Mouse (Mus musculus) ES-Bruce4 (cell line): ENCODE measurements around the gene Cacng7. TPM values are rescaled to one million over a fixed set of nuclear protein-coding genes. Genes with fewer than 3 reads are reported as not detected.

Experiments
- H3K27ac ChIP-seq: 2 replicates; pipeline ENCODE4 v1.5.1; 2012; ENCODE audit warnings: low read length, inconsistent platforms; ENCODE audit not compliant: insufficient read depth
- H3K27me3 ChIP-seq: 2 replicates; pipeline ENCODE4 v1.6.1; 2012; ENCODE audit warnings: mild to moderate bottlenecking, low read length, inconsistent platforms; ENCODE audit not compliant: control insufficient read depth, poor library complexity, insufficient read depth, severe bottlenecking
- H3K36me3 ChIP-seq: 2 replicates; pipeline ENCODE4 v1.6.1; 2012; ENCODE audit warnings: inconsistent platforms, mild to moderate bottlenecking, low read length, moderate library complexity; ENCODE audit not compliant: control insufficient read depth, poor library complexity, insufficient read depth, severe bottlenecking
- H3K4me1 ChIP-seq: one replicate; pipeline ENCODE4 v1.8.1; 2011; ENCODE audit warnings: low read length; ENCODE audit not compliant: control insufficient read depth, insufficient read depth
- H3K4me3 ChIP-seq: 2 replicates; pipeline ENCODE4 v1.5.1; 2011; ENCODE audit warnings: low read depth, mild to moderate bottlenecking, low read length
- H3K9ac ChIP-seq: 2 replicates; pipeline ENCODE4 v1.6.1; 2012; ENCODE audit warnings: low read depth, mild to moderate bottlenecking, inconsistent platforms; ENCODE audit not compliant: poor library complexity, severe bottlenecking
- H3K9me3 ChIP-seq: replicated peaks from 2 replicates; pipeline ENCODE4 v1.6.1; 2012; ENCODE audit warnings: mild to moderate bottlenecking, low read length, inconsistent platforms; ENCODE audit not compliant: control insufficient read depth, poor library complexity, insufficient read depth, severe bottlenecking
- CTCF ChIP-seq: IDR thresholded peaks from one replicate; pipeline ENCODE4 v1.8.1; 2011; ENCODE audit warnings: low read depth, low read length
- EP300 ChIP-seq: IDR thresholded peaks from 2 replicates; pipeline ENCODE4 v1.6.1; 2011; ENCODE audit warnings: low read depth, low read length; ENCODE audit not compliant: insufficient read depth
- POLR2A ChIP-seq: IDR thresholded peaks from one replicate; pipeline ENCODE4 v1.8.1; 2011; ENCODE audit warnings: low read length; ENCODE audit not compliant: insufficient read depth
- polyA plus RNA-seq: library from polyadenylated mRNA; stranded (reverse); fragments of >200 nt; gene quantifications from 2 replicates; pipeline ENCODE4 v1.2.4, GENCODE M21; 2011; ENCODE audit warnings: low read depth; ENCODE audit not compliant: missing spikeins, insufficient read depth, insufficient read length

Cacng7 gene
- polyA plus RNA-seq, 1 experiment = 57.6 TPM

GRCm38 (mm10) chr7:3409729-3410520 is 77.2 kb downstream of the Cacng7 start:
- H3K4me3 ChIP-seq = no peak overlapping the region
- 0 out of 2 replicates have a peak overlapping the region, but pooled peaks have one; percentile 62 for H3K9ac ChIP-seq
- H3K9me3 ChIP-seq = no peaks in the 10 kb centered on the region
- H3K27ac ChIP-seq = no peak overlapping the region
- H3K36me3 ChIP-seq = no peaks in the 10 kb centered on the region
- peaks cover 6% of the 10 kb centered on the region for H3K4me1 ChIP-seq
- TF ChIP-seq EP300 = no peak
- no peak for TF ChIP-seq POLR2A
- TF ChIP-seq CTCF = no peak
- no peaks in the 10 kb centered on the region for H3K27me3 ChIP-seq

- Histone ChIP-seq H3K9ac (peak overlapping the region; percentile 95), H3K4me1 (peaks cover 6% of the 10 kb centered on the region), H3K27me3 (no peaks in the 10 kb centered on the region)
These were observed 78.6 kb downstream of the Cacng7 start for GRCm38 (mm10) chr7:3411160-3411941.

GRCm38 (mm10) chr7:3412036-3412435 is 79.3 kb downstream of the Cacng7 start:
- peak overlapping the region; percentile 81 for H3K4me3 ChIP-seq
- H3K27me3 ChIP-seq = no peaks in the 10 kb centered on the region
- H3K27ac ChIP-seq = peak overlapping the region; percentile 40
- TF ChIP-seq CTCF = peak; percentile 34
- TF ChIP-seq EP300 = no peak
- H3K9me3 ChIP-seq = no peaks in the 10 kb centered on the region
- peaks cover 6% of the 10 kb centered on the region for H3K4me1 ChIP-seq
- H3K9ac ChIP-seq = peak overlapping the region; percentile 95
- H3K36me3 ChIP-seq = no peaks in the 10 kb centered on the region

More at GRCm38 (mm10) chr7:3411160-3411941, 78.6 kb downstream of the Cacng7 start:
- Histone ChIP-seq H3K36me3 (no peaks in the 10 kb centered on the region), H3K4me3 (peak overlapping the region; percentile 81), H3K9me3 (no peaks in the 10 kb centered on the region), H3K27ac (peak overlapping the region; percentile 40)
- TF ChIP-seq CTCF = no peak
- peak; percentile 53; the same call in 1 of the 2 replicates for TF ChIP-seq EP300

- peak overlapping the region; percentile 51 for H3K4me3 ChIP-seq
- H3K9ac ChIP-seq = peak overlapping the region; percentile 92
- no peaks in the 10 kb centered on the region for H3K27me3 ChIP-seq
- H3K9me3 ChIP-seq = no peaks in the 10 kb centered on the region
- H3K4me1 ChIP-seq = peaks cover 6% of the 10 kb centered on the region
- H3K36me3 ChIP-seq = no peaks in the 10 kb centered on the region
- TF ChIP-seq CTCF = no peak
- TF ChIP-seq POLR2A = no peak
- no peak for TF ChIP-seq EP300
- no peak overlapping the region for H3K27ac ChIP-seq
These were observed 82.1 kb downstream of the Cacng7 start for GRCm38 (mm10) chr7:3414888-3415287.

GRCm38 (mm10) chr7:3415378-3415777 is 82.6 kb downstream of the Cacng7 start:
- Histone ChIP-seq H3K9ac (peak overlapping the region; percentile 92), H3K9me3 (no peaks in the 10 kb centered on the region), H3K4me1 (peaks cover 6% of the 10 kb centered on the region), H3K27ac (no peak overlapping the region), H3K27me3 (no peaks in the 10 kb centered on the region), H3K36me3 (no peaks in the 10 kb centered on the region), H3K4me3 (peak overlapping the region; percentile 51)
- TF ChIP-seq CTCF (no peak), EP300 (no peak), POLR2A (no peak)

Other genes starting within 250 kb of the Cacng7 start
- gene AU018091, start 163.8 kb upstream of the Cacng7 start, polyA plus RNA-seq = 64.8 and 68.3 TPM in 2 replicates
- 0.20 TPM in 1 of 2 replicates, not detected in the other for gene Nlrp12, start 83.2 kb upstream of the Cacng7 start, polyA plus RNA-seq
- gene Myadm, start 43.9 kb upstream of the Cacng7 start, polyA plus RNA-seq = 214 and 225 TPM in 2 replicates
- 3.0 and 3.4 TPM in 2 replicates for gene Prkcg, start 43.8 kb upstream of the Cacng7 start, polyA plus RNA-seq
- gene Cacng8, start 57.7 kb downstream of the Cacng7 start, polyA plus RNA-seq = 5.2 and 7.6 TPM in 2 replicates
- gene Cacng6, start 91.2 kb downstream of the Cacng7 start, polyA plus RNA-seq = 16.6 and 17.6 TPM in 2 replicates
- gene Tarm1, start 169.7 kb downstream of the Cacng7 start, polyA plus RNA-seq = 4.7 and 6.3 TPM in 2 replicates